Mouse (Mus musculus) thymus, adult 18-20 months (tissue): Measurements from ENCODE around the gene Foxp1.

Source experiments
- DNase-seq, 2 experiments: peaks; one replicate each; pipeline ENCODE4 v3.0.0; 2022; ENCODE audit warnings: mixed read lengths in 2 of 2

Gene Foxp1

DNA sequence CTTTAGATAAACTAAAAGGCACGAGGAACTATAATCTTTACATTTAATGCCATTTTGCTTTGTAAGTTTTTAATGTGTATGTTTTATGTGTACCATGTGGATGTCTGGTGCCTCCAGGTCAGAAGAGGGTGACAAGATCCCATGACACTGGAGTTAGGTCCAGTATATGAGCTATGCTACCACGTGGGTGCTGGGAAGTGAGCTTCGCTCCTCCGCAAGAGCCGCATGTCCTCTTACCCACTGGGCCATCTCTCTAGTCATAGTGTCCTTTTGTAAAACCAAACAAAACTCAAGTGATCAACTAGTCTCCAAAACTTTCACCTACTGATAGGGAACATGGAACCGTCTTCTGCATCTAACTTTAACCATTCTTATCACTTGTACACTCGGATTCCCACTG, 542.5 kb downstream of the Foxp1 start:
- no peak for DNase-seq

GRCm38 (mm10) chr6:98977806-98978205, 544.7 kb downstream of the Foxp1 start:
- DNase-seq = no peak

DNA sequence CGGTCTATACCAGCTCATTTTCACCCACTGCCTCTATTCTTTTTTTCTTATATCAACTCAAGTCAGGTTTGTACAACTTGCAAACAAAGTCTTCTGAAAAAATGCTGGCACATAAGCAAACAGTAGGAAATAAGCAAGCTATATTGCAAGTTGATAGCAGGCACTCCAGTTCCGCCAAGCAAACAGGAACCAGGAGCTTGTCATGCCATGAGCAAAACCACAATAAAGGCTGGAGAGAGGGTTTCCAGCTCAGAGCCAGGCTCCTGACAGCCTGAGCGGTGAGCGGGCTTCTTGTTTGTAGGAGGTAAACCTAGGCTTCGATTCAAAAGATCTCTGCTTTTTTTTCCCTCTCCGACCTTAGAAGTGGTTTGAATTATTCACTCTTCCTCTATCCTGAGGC, 546.6 kb downstream of the Foxp1 start:
- DNase-seq = no peak

GRCm38 (mm10) chr6:98973433-98973832, 549.1 kb downstream of the Foxp1 start:
- DNase-seq = no peak

- DNase-seq = no peak
Measured at GRCm38 (mm10) chr6:98972404-98972803, 550.1 kb downstream of the Foxp1 start.

DNA sequence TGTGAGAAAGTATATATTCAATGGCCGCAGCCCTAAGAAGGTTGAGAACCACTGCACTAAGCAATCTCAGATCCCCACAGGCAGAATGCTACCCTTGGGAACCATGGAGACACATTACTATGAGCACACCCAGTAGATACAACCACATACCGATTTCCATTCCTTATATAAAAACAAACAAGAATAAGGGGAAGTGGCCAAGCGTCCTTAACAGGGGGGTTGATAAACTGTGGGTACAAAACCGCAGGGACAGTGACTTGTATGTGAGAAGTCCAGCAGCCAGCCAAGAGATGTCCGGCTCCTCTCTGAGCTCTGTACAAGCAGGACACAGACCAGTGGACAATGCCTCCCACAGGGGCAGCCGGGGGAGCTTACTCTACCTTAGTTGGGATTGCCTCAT, 563.2 kb downstream of the Foxp1 start:
- no peak for DNase-seq

- DNase-seq = no peak
Measured at GRCm38 (mm10) chr6:98956522-98957169, 565.9 kb downstream of the Foxp1 start.

GRCm38 (mm10) chr6:98955706-98956105, 566.8 kb downstream of the Foxp1 start:
- DNase-seq = no peak

DNA sequence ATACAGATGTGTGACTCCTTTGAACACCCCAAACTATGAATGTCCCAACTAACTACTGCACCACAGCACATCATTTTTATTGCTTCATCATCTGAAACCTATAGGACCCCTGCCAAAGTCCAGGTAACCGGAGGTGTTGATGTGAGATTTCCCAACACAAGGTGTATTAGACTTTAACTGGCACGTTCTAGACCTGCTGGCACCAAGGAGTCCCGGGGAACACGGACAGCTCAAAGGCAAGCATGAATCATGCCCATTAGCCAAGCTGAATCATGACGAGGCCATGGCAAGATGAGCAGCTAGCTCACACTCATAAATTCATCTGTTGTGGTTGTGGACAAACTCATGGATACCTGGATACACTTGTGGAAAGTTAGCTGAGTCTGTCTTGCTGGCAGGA, 568.1 kb downstream of the Foxp1 start:
- DNase-seq = no peak

DNA sequence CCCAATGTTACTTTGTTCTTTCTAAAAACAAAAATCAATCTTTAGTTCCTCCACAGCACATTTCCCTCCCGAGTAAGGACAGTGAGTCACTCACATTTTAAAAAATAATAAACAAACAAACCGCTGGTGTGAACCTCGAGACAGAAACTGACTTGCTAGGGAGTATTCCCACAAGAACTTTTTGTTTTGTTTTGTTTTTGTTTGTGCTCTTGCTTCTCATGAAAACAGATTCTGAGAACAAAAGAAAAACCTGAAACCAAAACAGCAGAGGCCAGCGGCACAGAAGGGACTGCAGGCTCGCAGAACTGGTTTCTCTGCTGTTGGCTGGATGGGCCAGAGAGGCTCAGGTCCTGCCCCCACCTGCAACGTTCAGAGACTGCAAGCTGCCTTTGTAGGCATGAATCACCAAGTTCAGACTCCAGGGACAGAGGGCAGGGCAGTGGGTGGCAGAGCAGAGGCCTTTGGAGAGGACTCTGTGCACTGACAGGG, 572.8 kb downstream of the Foxp1 start:
- no peak for DNase-seq

DNA sequence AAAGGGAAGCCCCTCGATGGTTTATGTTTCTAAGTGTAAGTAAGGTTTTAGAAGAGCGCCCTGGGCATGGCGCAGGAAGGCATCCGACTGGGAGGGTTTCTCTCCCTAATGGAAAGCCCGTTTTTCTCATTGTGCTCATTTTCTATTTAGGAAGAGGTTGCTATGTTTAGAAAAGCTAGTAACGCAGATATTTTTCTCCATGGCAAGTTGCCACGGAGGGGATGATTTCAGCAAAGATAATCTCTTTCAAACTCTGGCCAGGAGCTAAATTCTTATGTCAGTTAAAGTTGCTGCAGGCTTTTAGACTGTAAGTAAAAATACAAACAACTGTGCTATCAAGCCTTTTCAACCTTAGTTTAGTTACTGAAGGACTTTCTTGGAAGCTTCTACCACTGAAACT, 573.2 kb downstream of the Foxp1 start:
- no peak for DNase-seq

DNA sequence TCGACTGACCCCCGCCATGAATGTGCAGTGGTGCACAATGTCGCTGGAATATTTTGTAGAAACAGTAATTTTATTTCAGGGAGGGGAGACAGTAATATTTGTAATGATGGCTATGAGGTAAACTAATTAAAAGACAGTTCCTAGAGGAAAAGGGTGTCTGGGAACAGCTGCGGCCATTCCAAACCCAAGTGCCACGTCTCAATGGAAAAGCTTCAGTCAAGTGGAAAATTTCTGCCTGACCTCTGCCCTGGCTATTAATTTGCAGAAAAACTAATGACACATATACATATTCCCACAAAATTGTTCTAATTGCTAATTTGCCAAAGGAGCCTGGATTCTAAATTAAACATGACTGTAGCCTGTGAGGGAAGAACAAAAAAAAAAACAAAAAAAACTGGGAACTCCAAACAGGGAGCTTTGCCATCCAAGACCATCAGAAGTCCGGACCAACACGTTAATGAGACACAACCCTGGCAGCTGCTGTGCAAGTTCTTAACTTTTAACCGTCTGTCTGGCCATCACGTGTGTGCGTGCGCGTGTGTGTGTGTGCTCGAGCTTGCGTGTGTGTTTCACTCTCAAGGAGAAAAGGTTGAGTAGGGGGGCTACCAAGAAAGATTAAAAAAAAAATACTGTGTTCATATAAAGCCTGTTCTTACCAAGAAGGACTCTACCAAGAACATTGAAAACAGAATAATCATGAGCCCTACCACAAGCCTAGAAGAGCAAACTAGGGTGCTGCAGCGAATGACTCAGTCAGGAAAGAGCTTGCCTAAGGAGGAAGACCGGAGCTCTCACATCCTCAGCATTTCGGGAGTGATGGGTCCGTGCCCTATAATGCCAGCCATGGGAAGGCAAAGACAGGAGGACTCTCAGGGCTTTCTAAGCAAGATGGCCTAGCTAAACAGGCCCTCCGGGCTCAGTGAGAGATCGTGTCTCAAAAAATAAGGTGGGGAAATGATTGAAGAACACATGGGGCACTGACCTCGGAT, 574.1 kb downstream of the Foxp1 start:
- DNase-seq = no peak

GRCm38 (mm10) chr6:98947486-98948152, 574.9 kb downstream of the Foxp1 start:
- DNase-seq = no peak

GRCm38 (mm10) chr6:98946731-98947130, 575.8 kb downstream of the Foxp1 start:
- DNase-seq = no peak

DNA sequence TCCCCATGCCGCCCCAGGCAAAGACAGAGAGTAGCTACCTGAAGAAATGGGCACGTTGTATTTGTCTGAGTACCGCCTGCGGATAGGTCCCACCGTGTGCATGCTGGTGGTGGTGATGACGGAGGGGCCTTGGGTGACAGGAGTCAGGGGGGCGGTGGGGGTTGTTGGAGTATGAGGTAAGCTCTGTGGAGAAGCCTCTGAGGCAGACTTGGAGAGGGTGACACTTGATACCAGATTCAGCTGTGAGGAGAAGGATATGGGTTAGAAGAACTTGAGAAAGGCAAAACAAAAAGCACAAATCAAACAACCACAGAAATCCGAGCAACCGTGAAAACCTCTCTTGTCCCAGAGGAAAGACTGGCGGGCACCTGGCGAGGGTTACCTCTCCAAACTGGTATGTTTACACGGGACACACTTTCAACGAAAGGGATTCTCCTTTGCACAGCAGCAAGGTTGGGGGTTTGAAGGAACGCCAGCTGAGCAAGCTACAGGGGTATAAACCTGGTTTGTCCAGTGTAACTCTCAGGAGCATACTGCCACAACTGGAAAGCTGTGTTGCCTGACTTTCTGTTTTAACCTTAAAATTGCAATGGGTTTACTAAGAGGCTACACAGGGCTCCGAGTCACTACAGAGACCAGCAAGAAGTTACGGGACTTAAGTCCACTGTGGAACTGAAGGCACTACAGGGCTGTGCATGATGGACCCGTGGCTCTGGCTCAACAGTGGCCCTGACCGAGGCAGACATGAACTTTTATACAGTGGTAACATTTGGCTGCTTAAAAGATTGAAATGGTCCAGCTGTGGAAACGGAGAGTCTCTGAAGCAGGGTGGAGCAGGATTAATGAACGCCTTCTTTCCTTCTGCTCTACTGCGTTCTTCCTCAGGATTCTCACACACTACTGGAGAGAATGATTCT, 576.8 kb downstream of the Foxp1 start:
- no peak for DNase-seq

- no peak for DNase-seq
Measured at GRCm38 (mm10) chr6:98938348-98938747, 584.2 kb downstream of the Foxp1 start.

- DNase-seq = no peak
Measured at GRCm38 (mm10) chr6:98937513-98937912, 585.0 kb downstream of the Foxp1 start.

GRCm38 (mm10) chr6:98936377-98936776, 586.1 kb downstream of the Foxp1 start:
- DNase-seq = no peak

GRCm38 (mm10) chr6:98935169-98935568, 587.4 kb downstream of the Foxp1 start:
- no peak for DNase-seq

- no peak for DNase-seq
Measured at GRCm38 (mm10) chr6:98934381-98934780, 588.1 kb downstream of the Foxp1 start.

DNA sequence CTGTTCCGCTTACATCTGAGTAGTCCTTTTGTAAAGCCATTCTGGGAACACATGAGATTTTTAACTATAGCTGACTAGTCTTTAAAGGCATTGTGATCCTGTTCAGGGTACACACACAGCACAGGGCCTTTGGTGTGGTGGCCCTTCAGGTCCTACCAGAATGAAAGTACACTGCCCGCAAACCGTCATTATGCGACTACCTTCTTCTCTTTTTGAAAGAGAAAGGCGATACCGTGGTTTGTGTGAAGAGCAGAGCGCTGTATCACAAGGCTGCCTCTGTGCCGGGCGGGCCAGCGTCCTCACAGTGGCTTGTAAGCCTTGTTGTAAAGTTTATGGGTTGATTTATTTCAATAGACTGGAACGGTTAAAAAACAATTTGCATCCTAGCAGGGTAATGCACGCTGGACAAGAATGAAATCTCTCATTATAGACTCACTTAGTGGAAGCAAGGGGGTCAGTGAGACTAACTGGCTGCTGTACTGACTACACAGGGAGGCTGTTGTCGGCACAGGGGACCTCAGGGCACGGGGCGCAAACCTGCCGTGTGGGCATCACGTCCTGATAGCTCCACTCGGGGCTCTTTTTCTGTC, 589.3 kb downstream of the Foxp1 start:
- no peak for DNase-seq
